Mouse (Mus musculus) cerebellum, adult (tissue): ENCODE measurements around the gene Gm4869.
A peak's percentile ranks its signal among the peaks of the same experiment; 100 is the strongest.
"Not testable (repeated sequence)": the region's sequence is repeated elsewhere in the genome, so short reads cannot be mapped to it uniquely, and the experiment has no call there.

Experiments used
- ATAC-seq: cut with Nextera tagmentation; 2 replicates; pipeline ENCODE4 v1.9.2; 2017; ENCODE audit warnings: mild to moderate bottlenecking, moderate library complexity, mixed read lengths; ENCODE audit not compliant: insufficient number of reproducible peaks, low FRiP score, low TSS enrichment

Gene Gm4869

GRCm38 (mm10) chr5:140445345-140445744 is at the start of gene Gm4869:
TSS of gene Gm4869 (plus strand) at chr5:140445645.
- ATAC-seq, result no peak

DNA sequence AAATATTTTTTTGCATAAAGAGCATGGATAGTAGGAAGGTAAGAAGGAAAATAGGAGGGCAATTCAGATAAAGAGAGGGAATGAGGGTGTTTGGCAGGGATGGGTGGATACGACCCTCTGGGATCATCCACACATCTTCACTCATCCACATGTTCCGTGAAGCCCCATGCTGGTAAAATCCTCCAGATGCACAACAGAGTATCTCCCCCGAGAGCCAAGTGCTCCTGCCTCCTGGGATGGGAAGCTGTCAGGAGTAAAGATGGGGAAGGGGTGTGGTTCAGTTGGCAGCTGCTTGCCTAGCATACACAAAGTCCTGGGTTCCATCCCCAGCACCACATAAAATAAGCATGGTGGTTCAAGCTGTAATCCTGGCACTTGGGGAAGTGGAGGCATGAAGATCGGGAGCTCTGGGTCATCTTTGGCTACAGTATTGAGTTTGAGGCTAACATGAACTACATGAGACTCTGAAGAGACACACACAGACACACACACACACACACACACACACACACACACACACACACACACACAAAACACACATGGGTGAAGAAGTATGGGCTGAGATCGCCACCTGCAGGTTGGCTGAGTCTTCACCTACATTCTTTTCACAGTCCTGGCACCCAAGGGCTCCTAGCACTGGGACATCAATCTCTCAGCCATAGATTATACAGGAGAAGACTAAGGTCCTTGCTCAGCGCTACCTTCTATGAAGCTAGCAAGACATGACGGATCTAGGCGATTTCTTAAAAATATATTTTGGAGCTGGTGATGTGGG is 49.1 kb upstream of the Gm4869 start:
- no peak for ATAC-seq

DNA sequence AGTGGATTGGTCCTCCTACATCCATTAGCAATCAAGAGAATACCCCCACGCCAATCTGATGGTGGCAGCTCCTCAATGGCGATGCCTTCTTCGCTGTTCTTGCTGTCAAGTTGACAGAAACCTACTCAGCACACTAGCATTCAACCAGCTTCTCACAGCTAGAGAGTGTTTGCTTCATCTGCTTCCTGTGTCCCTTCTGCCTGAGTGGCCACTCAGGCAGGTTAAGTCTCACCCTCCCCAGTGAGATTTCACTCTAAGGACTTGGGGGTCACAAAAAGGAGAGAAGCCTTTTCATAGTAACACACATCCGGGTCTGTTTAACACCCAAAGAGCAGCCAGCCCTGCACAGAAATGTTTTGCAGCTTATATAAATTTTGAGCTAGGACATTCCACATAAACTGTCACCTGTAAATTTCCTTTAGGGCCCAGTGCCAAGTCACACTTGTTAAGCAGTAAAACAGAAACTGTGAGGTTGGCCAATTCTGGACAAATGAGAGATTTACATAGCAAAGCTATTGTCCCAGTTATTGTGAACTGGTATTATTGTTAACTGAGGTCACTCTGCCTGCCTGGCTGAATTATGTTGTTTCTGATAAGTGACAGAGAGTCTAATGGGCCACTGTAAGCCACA is 42.7 kb upstream of the Gm4869 start:
- no peak for ATAC-seq

- no peak for ATAC-seq
Observed at GRCm38 (mm10) chr5:140405126-140405525, 40.3 kb upstream of the Gm4869 start.

GRCm38 (mm10) chr5:140406666-140407065 is 38.8 kb upstream of the Gm4869 start:
- ATAC-seq, result no peak

DNA sequence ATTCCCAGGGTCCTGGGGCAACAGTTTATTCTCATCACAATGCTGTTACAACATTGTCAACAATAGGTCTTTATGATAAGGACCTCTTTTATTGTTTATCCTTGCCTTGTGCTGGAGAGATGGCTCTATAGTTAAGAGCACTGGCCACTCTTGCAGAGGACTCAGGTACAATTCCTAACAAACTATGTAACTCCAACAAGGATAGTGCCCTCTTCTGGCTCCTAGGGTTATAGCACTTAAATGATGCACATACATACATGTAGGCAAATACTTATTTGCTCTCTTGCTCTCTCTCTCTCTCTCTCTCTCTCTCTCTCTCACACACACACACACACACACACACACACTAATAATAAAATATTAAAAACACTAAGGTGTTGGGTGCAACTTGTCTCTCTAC is 36.6 kb upstream of the Gm4869 start:
- ATAC-seq, result no peak

DNA sequence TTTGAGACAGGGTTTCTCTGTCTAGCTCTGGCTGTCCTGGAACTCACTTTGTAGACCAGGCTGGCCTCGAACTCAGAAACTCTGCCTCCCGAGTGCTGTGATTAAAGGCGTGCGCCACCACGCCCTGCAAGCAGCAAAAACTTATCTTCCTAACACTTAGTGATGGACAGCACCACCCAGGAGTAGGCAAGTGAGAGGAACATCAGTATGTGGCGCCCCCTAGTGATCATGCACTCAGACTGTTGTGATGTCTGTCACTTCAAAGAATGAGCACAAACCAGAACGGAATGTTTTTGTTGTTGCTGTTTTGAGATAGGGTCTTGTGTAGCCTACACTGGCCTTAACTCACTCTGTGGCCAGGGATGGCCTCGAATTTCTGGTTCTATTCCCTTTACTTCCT is 34.1 kb upstream of the Gm4869 start:
- ATAC-seq, result no peak

DNA sequence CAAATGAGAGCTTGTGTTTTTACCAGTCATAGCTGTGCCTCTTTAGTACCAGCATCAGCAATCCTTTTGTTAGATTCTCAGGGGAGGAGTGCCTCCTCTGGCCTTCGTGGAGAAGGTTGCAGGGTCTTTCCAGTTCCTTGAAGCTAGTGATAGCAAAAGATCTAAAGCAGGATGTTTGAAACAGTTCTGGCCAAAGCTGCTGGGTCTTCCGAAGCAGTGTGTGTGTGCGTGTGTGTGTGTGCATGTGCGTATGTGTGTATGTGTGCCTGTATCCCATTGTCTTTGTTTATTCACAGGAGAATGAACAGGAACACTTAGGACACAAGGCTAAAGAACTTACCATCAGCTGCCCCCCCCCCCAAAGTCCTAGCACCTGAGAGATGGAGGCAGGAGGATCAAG is 30.8 kb upstream of the Gm4869 start:
- ATAC-seq, result no peak

GRCm38 (mm10) chr5:140418106-140418488 is 27.3 kb upstream of the Gm4869 start:
- no peak for ATAC-seq

DNA sequence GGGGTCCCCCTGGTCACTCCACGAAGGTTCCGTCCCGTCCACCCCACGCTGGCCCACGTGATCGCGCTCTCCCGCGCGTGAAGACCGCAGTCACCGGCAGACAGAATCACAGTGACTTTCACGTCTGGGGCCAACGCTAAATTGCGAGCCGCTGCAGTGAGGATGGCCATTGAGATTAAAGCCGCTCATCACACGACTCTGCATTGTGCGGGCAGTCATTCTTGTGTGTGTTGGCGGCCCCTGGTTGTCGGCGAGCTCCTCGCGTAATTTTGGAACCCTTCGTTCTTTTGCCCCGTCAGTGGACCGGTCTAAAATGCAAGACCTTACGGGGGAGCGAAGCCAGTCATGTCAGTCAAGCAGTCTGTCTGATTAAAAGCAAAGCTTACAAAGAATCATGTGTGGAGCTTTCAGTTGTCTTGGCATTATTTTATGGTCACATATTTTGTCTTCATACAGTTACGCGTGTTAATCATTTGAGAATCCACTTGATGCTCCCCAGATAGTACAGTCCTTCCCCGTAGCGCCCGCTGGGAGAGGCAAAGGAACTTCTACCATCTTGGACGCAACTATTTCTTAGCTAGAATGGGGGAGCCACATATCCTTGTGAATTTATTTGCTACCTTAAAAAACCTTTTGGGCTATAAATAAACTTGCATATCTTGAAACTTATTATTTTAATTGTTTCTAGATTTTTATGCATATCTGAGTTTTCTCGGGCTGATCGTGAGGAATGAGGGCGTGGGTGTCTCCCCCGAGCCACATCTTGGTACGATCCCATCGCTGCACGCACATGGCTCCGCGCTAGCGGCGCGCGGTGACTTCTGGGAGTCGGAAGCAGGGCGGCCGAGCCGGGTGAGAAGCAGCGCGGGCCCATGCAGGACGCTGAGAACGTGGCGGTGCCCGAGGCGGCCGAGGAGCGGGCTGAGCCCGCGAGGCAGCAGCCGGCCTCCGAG is 26.7 kb upstream of the Gm4869 start, which contains the start of gene Eif3b:
TSS of gene Eif3b (plus strand) at position 840 of the 953 bp plus-strand sequence.
- ATAC-seq, result peak; percentile 86

DNA sequence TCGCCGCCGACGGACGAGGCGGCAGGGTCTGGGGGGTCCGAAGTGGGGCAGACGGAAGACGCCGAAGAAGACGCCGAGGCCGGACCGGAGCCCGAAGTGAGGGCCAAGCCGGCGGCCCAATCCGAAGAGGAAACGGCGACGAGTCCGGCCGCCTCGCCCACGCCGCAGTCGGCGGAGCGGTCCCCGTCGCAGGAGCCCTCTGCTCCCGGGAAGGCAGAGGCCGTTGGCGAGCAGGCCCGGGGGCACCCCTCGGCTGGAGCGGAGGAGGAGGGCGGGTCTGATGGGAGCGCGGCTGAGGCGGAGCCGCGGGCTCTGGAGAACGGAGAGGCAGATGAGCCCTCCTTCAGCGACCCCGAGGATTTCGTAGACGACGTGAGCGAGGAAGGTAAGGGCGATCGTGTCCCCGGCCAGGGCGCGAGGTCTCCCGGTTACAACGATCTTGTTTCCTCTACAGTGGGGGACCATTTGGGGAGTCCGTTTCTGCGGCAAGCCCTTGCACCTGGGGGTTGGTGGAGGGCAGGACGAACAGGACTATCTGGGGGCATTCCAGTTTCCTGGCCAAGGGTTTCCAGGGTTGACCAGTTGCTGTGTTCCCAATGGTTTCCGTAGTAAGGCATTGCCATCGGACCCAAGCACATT is 25.9 kb upstream of the Gm4869 start:
- ATAC-seq, result no peak

DNA sequence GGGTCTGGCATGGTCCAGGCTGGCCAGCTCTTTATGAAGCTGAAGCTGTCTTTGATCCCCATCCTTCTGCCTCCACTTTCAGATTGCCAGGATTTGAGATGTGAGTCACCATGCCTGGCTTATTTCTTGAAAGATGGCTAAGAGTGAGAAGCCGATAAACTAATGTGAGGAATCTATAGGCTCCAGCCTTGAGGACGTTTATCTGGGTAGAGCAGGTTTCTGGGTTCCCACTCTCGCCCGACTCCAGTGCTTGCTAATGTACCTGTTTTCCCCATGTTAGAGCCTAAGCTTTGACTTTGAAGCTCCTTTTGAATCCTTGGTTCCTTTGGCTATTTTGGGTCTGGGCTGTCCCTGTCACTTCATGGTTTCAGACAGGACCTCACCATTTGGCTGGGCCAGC is 24.8 kb upstream of the Gm4869 start:
- no peak for ATAC-seq

GRCm38 (mm10) chr5:140425016-140425783 is 20.2 kb upstream of the Gm4869 start:
- no peak for ATAC-seq

DNA sequence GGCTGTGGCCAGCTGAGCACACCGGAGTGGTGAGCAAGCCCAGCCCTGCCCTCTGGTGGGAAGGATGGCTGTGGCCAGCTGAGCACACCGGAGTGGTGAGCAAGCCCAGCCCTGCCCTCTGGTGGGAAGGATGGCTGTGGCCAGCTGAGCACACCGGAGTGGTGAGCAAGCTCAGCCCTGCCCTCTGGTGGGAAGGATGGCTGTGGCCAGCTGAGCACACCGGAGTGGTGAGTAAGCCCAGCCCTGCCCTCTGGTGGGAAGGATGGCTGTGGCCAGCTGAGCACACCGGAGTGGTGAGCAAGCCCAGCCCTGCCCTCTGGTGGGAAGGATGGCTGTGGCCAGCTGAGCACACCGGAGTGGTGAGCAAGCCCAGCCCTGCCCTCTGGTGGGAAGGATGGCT is 6.3 kb upstream of the Gm4869 start:
- not testable (repeated sequence) for ATAC-seq

- no peak for ATAC-seq
Observed at GRCm38 (mm10) chr5:140441406-140441805, 4.0 kb upstream of the Gm4869 start.

- no peak for ATAC-seq
Observed at GRCm38 (mm10) chr5:140444012-140444411, 1.4 kb upstream of the Gm4869 start.

- ATAC-seq, result no peak
Observed at GRCm38 (mm10) chr5:140446054-140446453, 609 bp downstream of the Gm4869 start.

DNA sequence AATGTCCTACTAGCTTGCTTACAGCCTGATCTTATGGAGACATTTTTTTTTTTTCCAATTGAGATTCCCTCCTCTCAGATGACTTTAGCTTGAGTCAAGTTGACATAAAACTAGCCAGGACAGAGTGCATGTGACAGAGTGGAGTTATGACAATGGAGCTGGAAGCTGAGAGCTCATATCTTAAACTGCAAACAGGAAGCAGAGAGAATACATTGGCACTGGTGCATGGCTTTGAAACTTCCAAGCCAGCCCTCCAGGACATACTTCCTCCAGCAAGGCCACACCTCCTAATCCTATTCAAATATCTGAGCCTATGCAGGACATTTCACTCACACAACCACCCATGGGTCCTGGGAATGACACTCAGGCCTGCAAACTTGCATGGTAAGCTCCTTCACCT is 9.0 kb downstream of the Gm4869 start:
- no peak for ATAC-seq

GRCm38 (mm10) chr5:140455466-140455865 is 10.0 kb downstream of the Gm4869 start:
- no peak for ATAC-seq

GRCm38 (mm10) chr5:140461476-140461875 is 16.0 kb downstream of the Gm4869 start:
- ATAC-seq, result no peak
